Mouse (Mus musculus) MEL (cell line): Measurements from ENCODE around the gene Pikfyve. TPM values are rescaled to one million over a fixed set of nuclear protein-coding genes. Genes with fewer than 3 reads are reported as not detected.
A peak's percentile ranks its signal among the peaks of the same experiment; 100 is the strongest.

Experiments
- DNase-seq: peaks from one replicate; pipeline ENCODE4 v3.0.0; 2011; ENCODE audit warnings: low read depth, low spot score
- H3K27ac ChIP-seq: 2 replicates; pipeline ENCODE4 v1.5.1; 2012; ENCODE audit warnings: low read depth, mild to moderate bottlenecking, control low read depth, low read length, moderate library complexity; ENCODE audit not compliant: control insufficient read depth
- H3K27me3 ChIP-seq, 2 experiments: fragments of 150-350 bp in 1 of 2; sonication (generic) in 1 of 2; 2 replicates each; pipeline ENCODE4 v1.6.1; 2012; ENCODE audit warnings: low read length in 2 of 2, mild to moderate bottlenecking in 2 of 2, improper control_type of control experiment in 1 of 2, moderate library complexity in 1 of 2; ENCODE audit not compliant: insufficient read depth in 2 of 2, control insufficient read depth in 1 of 2
- H3K36me3 ChIP-seq, 2 experiments: 2 replicates each; pipeline ENCODE4 v1.6.1; 2012 to 2014; ENCODE audit warnings: low read length in 2 of 2, improper control_type of control experiment in 1 of 2, inconsistent platforms in 1 of 2, mild to moderate bottlenecking in 1 of 2; ENCODE audit not compliant: insufficient read depth in 2 of 2, control insufficient read depth in 1 of 2
- H3K4me1 ChIP-seq, 2 experiments: fragments of 150-350 bp in 1 of 2; sonication (generic) in 1 of 2; 2 replicates each; pipeline ENCODE4 v1.6.1; 2012; ENCODE audit warnings: low read length in 2 of 2, improper control_type of control experiment in 1 of 2, mild to moderate bottlenecking in 1 of 2; ENCODE audit not compliant: insufficient read depth in 2 of 2, control insufficient read depth in 1 of 2
- H3K4me3 ChIP-seq, 2 experiments: fragments of 150-350 bp in 1 of 2; sonication (generic) in 1 of 2; 2 replicates each; pipeline ENCODE4 v1.5.1; 2012; ENCODE audit warnings: low read depth in 2 of 2, low read length in 2 of 2, mild to moderate bottlenecking in 2 of 2, moderate library complexity in 2 of 2, control low read depth in 1 of 2, improper control_type of control experiment in 1 of 2; ENCODE audit not compliant: control insufficient read depth in 1 of 2, insufficient read depth in 1 of 2
- H3K79me2 ChIP-seq: 2 replicates; pipeline ENCODE4 v1.6.1; 2012; ENCODE audit warnings: mild to moderate bottlenecking, low read length, moderate library complexity; ENCODE audit not compliant: control insufficient read depth, poor library complexity, insufficient read depth
- H3K9ac ChIP-seq: 2 replicates; pipeline ENCODE4 v1.6.1; 2012; ENCODE audit warnings: low read depth, mild to moderate bottlenecking, control low read depth, low read length, moderate library complexity; ENCODE audit not compliant: control insufficient read depth, poor library complexity, severe bottlenecking
- H3K9me3 ChIP-seq: fragments of 150-350 bp; sonication (generic); replicated peaks from 2 replicates; pipeline ENCODE4 v1.6.1; 2012; ENCODE audit warnings: mild to moderate bottlenecking, low read length, improper control_type of control experiment, moderate library complexity; ENCODE audit not compliant: insufficient read depth
- BHLHE40 ChIP-seq: IDR thresholded peaks from 2 replicates; pipeline ENCODE4 v1.6.1; 2012; ENCODE audit warnings: low read depth, mild to moderate bottlenecking, inconsistent platforms, low read length, improper control_type of control experiment, borderline replicate concordance
- CHD2 ChIP-seq: IDR thresholded peaks from 2 replicates; pipeline ENCODE4 v1.6.1; 2011; ENCODE audit warnings: low read length, improper control_type of control experiment
- E2F4 ChIP-seq: IDR thresholded peaks from 2 replicates; pipeline ENCODE4 v1.6.1; 2011; ENCODE audit warnings: low read depth, low read length, improper control_type of control experiment, borderline replicate concordance
- EP300 ChIP-seq, 2 experiments: IDR thresholded peaks; 2 replicates each; pipeline ENCODE4 v1.6.1; 2011; ENCODE audit warnings: improper control_type of control experiment in 2 of 2, low read length in 2 of 2, low read depth in 1 of 2, mild to moderate bottlenecking in 1 of 2
- ETS1 ChIP-seq: IDR thresholded peaks from 2 replicates; pipeline ENCODE4 v1.6.1; 2012; ENCODE audit warnings: low read depth, mild to moderate bottlenecking, inconsistent platforms, low read length, improper control_type of control experiment, moderate library complexity
- GATA1 ChIP-seq: IDR thresholded peaks from 2 replicates; pipeline ENCODE4 v1.6.1; 2011; ENCODE audit warnings: low read depth, low read length, improper control_type of control experiment
- HCFC1 ChIP-seq: IDR thresholded peaks from 2 replicates; pipeline ENCODE4 v1.6.1; 2012; ENCODE audit warnings: low read depth, mild to moderate bottlenecking, inconsistent platforms, low read length, improper control_type of control experiment, moderate library complexity
- JUND ChIP-seq: IDR thresholded peaks from 2 replicates; pipeline ENCODE4 v1.6.1; 2011; ENCODE audit warnings: low read depth, mild to moderate bottlenecking, improper control_type of control experiment, low read length
- MAX ChIP-seq: IDR thresholded peaks from 2 replicates; pipeline ENCODE4 v1.6.1; 2011; ENCODE audit warnings: low read length, improper control_type of control experiment
- MYC ChIP-seq: IDR thresholded peaks from 2 replicates; pipeline ENCODE4 v1.6.1; 2011; ENCODE audit warnings: low read depth, mild to moderate bottlenecking, low read length, improper control_type of control experiment, moderate library complexity
- NELFE ChIP-seq: IDR thresholded peaks from 2 replicates; pipeline ENCODE4 v1.6.1; 2011; ENCODE audit warnings: low read depth, low read length, improper control_type of control experiment
- RCOR1 ChIP-seq: IDR thresholded peaks from 2 replicates; pipeline ENCODE4 v1.6.1; 2012; ENCODE audit warnings: low read depth, mild to moderate bottlenecking, inconsistent platforms, low read length, improper control_type of control experiment
- ZKSCAN1 ChIP-seq: IDR thresholded peaks from 2 replicates; pipeline ENCODE4 v1.6.1; 2012; ENCODE audit warnings: low read depth, mild to moderate bottlenecking, inconsistent platforms, low read length, improper control_type of control experiment, moderate library complexity
- ZNF384 ChIP-seq: IDR thresholded peaks from 2 replicates; pipeline ENCODE4 v1.6.1; 2012; ENCODE audit warnings: low read depth, mild to moderate bottlenecking, inconsistent platforms, low read length, improper control_type of control experiment
- polyA plus RNA-seq, 2 experiments: library from polyadenylated mRNA; stranded (reverse) in 1 of 2; unstranded in 1 of 2; fragments of >175 nt in 1 of 2; fragments of >200 nt in 1 of 2; gene quantifications; 2 replicates each; pipeline versions ENCODE4 v1.2.1 to v1.2.4; 2012; ENCODE audit warnings: low replicate concordance in 2 of 2, low read depth in 1 of 2; ENCODE audit not compliant: insufficient read length in 2 of 2, insufficient read depth in 1 of 2, missing spikeins in 1 of 2
- total RNA-seq: library from RNA; depleted of rRNA; stranded (reverse); fragments of 300-350 nt; gene quantifications from 2 replicates; pipeline ENCODE4 v1.2.3, GENCODE M21; 2012

Pikfyve gene
- total and polyA plus RNA-seq, 3 experiments, result 11.5 to 13.3 TPM; not detected in 1

- peaks cover 8 to 9% of the 10 kb centered on the region in 2 experiments for H3K4me1 ChIP-seq
- no peak overlapping the region for H3K9ac ChIP-seq
- H3K27ac ChIP-seq, result no peak overlapping the region
- H3K79me2 ChIP-seq, result no peaks in the 10 kb centered on the region; the same call in 1 of the 2 replicates
- no peaks in the 10 kb centered on the region for H3K27me3 ChIP-seq
- H3K4me3 ChIP-seq, result no peak overlapping the region
- DNase-seq, result no peak
- no peaks in the 10 kb centered on the region for H3K9me3 ChIP-seq
- H3K36me3 ChIP-seq, result peaks cover 0 to 24% of the 10 kb centered on the region in 2 experiments; a peak in 2 of 4 replicates
- peak; percentile 72 for TF ChIP-seq ETS1
- no peak for TF ChIP-seq MAX
- peak; percentile 57 for TF ChIP-seq GATA1
- peak; percentile 64; the same call in 1 of the 2 replicates for TF ChIP-seq JUND
- TF ChIP-seq HCFC1, result 0 out of 2 replicates have a peak, but pooled peaks have one; percentile 24
- TF ChIP-seq RCOR1, result no peak
- TF ChIP-seq EP300 (IDR thresholded peaks at IDR 0.05; ENCODE audit: low read depth in 1 of 2, low read length in 2 of 2), result peak; percentile 32 to 33; a peak in 2 of 4 replicates
These were observed 5.0 kb upstream of the Pikfyve start for GRCm38 (mm10) chr1:65181459-65181858.

- H3K36me3 ChIP-seq, result peaks cover 0 to 20% of the 10 kb centered on the region in 2 experiments; a peak in 2 of 4 replicates
- H3K27me3 ChIP-seq, result no peaks in the 10 kb centered on the region
- DNase-seq, result no peak
- peaks cover 6 to 11% of the 10 kb centered on the region in 2 experiments; a peak in 3 of 4 replicates for H3K4me1 ChIP-seq
- H3K9ac ChIP-seq, result no peak overlapping the region
- TF ChIP-seq BHLHE40, result no peak
- TF ChIP-seq MYC, result no peak
- no peak for TF ChIP-seq CHD2
- no peak for TF ChIP-seq E2F4
- no peak for TF ChIP-seq NELFE
- TF ChIP-seq ZNF384, result peak; percentile 44; the same call in 1 of the 2 replicates
- TF ChIP-seq JUND, result no peak
- TF ChIP-seq, all 39 proteins: peak for 1
- Histone ChIP-seq H3K9me3 (no peaks in the 10 kb centered on the region), H3K27ac (no peak overlapping the region), H3K79me2 (peaks cover 13% of the 10 kb centered on the region), H3K4me3 (no peak overlapping the region)
These were observed 2.5 kb upstream of the Pikfyve start for GRCm38 (mm10) chr1:65183994-65184393.

- Histone ChIP-seq H3K4me1 (peaks cover 6 to 11% of the 10 kb centered on the region in 2 experiments; a peak in 3 of 4 replicates), H3K9me3 (no peaks in the 10 kb centered on the region), H3K4me3 (no peak overlapping the region), H3K9ac (no peak overlapping the region), H3K27ac (no peak overlapping the region), H3K27me3 (no peaks in the 10 kb centered on the region), H3K36me3 (peaks cover 0 to 20% of the 10 kb centered on the region in 2 experiments; a peak in 2 of 4 replicates), H3K79me2 (peaks cover 15% of the 10 kb centered on the region)
- TF ChIP-seq MAX, result no peak
- TF ChIP-seq ZKSCAN1, result no peak
- no peak for DNase-seq
These were observed 1.5 kb upstream of the Pikfyve start for GRCm38 (mm10) chr1:65185011-65185410.
